Mouse (Mus musculus) adrenal gland, postnatal 10 days (tissue): Measurements from ENCODE around the gene Aasdhppt. TPM values are rescaled to one million over a fixed set of nuclear protein-coding genes. Genes with fewer than 3 reads are reported as not detected.

Source experiments
- DNase-seq: peaks from one replicate; pipeline ENCODE4 v3.0.0; 2021; ENCODE audit warnings: mixed read lengths
- long read RNA-seq, 2 experiments: library from polyadenylated mRNA; stranded (forward); transcript quantifications; one replicate each; pipeline ENCODE4 v2.0.0; 2021
- microRNA-seq: library from miRNA; unstranded; fragments of <30 nt; microRNA quantifications from one replicate; pipeline ENCODE4 v1.2.0, GENCODE M21; 2021
- total RNA-seq, 2 experiments: library from RNA; stranded (reverse); gene quantifications; 2 replicates each; pipeline ENCODE4 v1.2.3; 2021

Gene Aasdhppt
- total RNA-seq: 10 to 100 TPM; 20.6 to 23.4 TPM
- long read RNA-seq, experiment 1, transcript Aasdhppt-201 (6 exons, 2,843 nt): major isoform, 75 of 89 reads
- long read RNA-seq, experiment 1, partial matches to known transcripts: 2 of 89 reads
- long read RNA-seq, experiment 1, other reads (novel, unspliced or antisense): 9 of 89 reads
- long read RNA-seq, experiment 2, transcript Aasdhppt-201 (6 exons, 2,843 nt): major isoform, 28 of 37 reads
- long read RNA-seq, experiment 2, partial matches to known transcripts: 4 of 37 reads
- long read RNA-seq, experiment 2, other reads (novel, unspliced or antisense): 2 of 37 reads

GRCm38 (mm10) chr9:4309351-4310085 lies at the start of gene Aasdhppt, which contains the start of gene Kbtbd3:
Aasdhppt (minus strand) TSS chr9:4309471.
Kbtbd3 (plus strand) TSS chr9:4309833.
- DNase-seq: peak; percentile 99

DNA sequence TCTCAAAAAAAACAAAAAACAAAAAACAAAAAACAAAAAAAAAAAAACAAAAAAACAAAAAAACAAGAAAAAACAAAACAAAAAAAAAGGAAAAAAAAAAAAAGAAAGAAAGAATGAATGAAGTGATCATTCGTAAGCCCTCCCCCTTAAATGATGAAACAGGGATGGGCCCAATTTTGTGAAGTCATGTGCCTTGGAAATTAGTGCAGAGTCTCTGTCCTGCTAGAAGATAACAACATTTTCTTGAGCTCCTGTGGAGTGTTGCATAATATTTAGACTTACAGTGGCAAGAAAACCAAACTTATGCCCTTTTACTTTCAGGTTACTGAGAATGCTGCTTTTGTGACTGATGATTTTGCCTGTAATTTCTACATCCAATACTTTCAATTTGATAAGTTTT lies 43.9 kb upstream of the Aasdhppt start:
- DNase-seq: no peak

DNA sequence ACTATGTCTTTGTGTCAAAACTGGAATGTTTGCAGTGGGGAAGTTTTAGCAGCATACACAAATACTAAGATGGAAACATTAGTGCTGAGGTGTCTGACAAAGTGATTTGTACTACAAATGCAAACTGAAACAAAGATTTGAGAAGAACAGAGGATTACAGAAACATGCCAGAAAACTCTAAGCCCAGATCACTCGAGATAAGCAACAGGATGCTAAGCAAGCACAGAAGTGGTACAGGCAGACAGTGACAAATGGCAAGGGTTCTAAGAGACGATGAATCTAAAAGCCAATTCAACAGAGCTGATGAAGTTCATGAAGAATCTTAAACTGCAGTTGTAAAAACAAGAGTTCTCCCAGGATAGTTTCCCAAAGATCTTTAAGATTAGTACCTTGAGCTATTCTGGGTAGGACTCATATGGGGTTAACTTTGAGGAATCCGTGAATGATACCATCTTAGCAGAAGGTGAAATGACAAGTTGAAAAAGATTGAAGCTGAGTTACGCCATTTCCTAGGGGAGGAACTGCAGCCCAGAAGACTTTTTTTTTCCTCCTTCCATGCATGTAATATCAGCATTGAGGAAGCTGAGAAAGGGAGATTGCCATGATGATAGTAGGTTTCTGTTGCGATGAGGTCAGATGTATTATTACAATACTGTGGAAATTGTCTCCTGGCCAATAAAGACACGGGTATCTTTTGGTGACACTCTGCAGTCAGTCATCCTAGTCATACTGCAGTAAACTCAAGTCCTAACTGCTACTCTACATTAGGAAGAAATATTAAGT lies 9.9 kb upstream of the Aasdhppt start:
- DNase-seq: no peak

DNA sequence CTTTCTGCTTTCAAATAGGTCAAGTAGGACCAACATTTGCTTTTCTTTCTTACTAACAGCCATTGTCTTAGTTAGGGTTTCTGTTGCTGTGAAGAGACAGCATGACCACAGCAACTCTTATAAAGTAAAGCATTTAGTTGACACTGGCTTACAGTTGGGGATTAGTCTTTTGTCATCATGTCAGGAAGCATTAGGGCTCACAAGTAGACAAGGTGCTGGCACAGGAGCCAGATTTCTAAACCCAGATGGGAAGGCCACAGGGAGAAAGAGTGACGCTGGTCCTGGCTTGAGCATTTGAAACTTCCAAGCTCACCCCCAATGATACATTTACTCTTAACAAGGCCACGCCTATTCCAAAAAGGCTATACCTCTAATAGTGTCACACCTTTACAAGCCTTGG lies 6.5 kb upstream of the Aasdhppt start:
- no peak for DNase-seq

DNA sequence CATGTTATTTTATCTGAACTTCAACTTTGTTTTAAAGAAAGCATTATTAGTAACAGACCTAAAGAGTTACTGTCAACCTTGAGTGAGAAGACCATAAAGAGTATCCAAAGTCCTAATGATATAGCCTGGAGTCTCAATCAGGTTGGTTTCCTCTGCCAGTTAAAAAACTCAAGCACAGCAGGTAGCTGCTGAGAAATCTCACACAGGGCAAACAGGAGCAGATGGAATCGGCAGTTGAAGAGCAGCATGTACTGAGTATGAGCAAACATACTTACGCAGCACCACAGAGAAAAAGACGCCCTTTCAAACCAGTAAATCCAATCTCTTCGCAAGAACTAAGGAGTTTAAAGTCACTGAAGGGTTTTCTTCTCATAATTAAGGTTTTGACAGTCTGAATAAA lies 4.7 kb upstream of the Aasdhppt start:
- no peak for DNase-seq

GRCm38 (mm10) chr9:4311162-4311561 lies 1.9 kb upstream of the Aasdhppt start:
- no peak for DNase-seq

GRCm38 (mm10) chr9:4310706-4311105 lies 1.4 kb upstream of the Aasdhppt start:
- DNase-seq: no peak

DNA sequence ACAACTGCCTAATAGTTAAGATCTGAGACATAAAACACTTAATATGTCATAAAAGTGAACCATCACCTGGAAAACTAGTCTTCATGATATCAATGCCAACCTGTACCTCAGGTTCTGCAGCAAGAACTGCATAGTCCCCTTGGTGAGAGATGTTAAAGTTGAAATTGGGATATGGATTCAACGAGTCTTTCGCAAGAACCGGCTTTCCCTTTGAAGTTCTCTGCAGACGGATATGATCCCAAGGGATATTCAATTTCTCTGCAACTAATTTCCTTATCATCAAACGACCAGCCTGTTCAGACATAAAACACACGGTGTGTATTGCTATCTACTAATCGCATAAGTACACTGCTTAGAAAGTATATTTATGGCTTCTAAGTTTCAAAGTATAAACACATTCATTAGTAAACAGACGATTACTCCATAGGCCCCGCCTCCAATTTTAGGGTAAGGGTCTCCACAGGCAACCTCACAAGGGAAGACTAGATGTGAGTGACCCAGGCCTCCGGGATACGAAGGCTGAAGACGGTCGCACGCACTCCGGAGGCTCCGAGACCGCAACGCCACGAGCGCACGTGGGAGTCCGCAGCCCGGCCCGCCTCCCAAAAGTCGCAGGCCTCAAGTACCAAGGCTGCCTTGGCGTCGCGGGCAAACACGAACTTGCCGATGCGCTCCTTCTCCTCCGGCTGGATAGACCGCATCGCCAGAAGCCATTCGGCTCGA lies 482 bp downstream of the Aasdhppt start:
- peak; percentile 6 for DNase-seq

DNA sequence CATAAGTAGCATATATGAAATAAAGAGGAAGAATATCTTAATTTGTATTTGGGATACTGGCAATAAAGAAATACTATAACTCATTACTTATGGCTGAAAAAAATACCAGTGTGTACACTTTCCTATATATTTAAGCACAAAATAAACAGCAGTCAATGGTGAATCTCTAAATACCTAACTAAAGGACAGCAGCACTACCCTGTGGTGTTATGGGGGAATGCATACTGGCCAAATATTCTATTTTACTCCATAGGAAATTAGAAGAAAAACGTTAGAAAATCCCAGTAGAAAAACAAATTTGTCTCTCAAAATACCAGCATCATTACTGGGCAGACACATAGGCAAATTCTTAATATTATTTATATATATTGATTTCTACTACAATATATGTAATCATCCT lies 4.4 kb downstream of the Aasdhppt start:
- DNase-seq: no peak

GRCm38 (mm10) chr9:4300466-4300865 lies 8.8 kb downstream of the Aasdhppt start:
- DNase-seq: peak; percentile 15

- DNase-seq: no peak
Measured at GRCm38 (mm10) chr9:4283850-4284249, 25.4 kb downstream of the Aasdhppt start.

- no peak for DNase-seq
Measured at GRCm38 (mm10) chr9:4266881-4267280, 42.4 kb downstream of the Aasdhppt start.

GRCm38 (mm10) chr9:4260746-4261090 lies 48.6 kb downstream of the Aasdhppt start:
- DNase-seq: no peak

DNA sequence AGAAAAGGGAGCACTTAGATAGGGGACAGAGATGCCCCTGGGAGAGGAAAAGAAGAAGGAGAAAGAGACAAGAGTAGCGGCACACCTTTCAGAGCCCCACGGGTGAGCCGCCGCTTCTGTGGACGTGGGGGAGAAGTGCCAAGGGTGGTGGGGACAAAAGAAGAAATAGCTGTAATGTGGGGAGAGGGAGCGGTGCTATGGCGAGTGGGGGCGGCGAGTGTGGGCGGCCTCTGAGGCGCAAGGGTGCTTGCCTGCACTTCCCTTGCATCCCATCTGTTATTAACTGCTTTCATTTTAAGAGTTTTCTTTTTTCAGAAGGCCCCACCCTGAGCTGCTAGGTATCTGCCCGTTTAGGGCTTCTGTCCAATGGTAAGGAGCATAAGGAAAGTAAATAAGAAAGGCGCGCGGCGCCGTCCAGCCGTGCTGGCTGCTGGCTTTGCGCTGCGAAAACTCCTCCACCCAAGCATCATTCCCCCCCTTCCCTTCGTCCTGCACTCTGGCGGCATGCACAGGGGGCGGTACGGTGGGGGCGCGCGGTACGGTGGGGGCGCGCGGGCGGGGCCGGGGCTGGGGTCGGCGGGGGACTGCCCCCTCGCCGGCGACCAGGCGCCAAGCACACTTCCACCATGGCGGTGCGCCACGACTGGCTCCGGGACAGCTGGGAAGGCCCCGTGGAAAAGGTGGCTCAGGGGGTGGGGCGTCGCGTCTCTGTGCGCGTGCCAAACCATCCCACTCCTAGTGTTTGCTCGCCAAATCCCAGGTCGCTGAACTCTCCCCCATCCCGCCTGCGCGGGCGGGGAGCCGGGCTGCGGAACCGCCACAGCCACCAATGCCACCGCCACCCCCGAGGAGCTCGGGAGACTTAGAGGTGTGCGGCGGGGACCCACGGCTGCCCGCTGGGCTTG lies 49.2 kb downstream of the Aasdhppt start:
- DNase-seq: peak; percentile 42

- no peak for DNase-seq
Measured at GRCm38 (mm10) chr9:4259074-4259473, 50.2 kb downstream of the Aasdhppt start.

Small RNAs within 50 kb of the gene (microRNA-seq; reads per million reads assigned to microRNA genes)
- gene Gm22195: not detected

Other genes starting within 250 kb of the Aasdhppt start
- 1 to 10 TPM; 2.3 to 4.5 TPM for gene Kbtbd3, start 362 bp upstream of the Aasdhppt start, total RNA-seq
- gene Msantd4, start 67.1 kb upstream of the Aasdhppt start, total RNA-seq: 10 to 100 TPM; 31.9 to 33.1 TPM